Mouse (Mus musculus): Measurements from ENCODE around the gene Ublcp1.
"Not testable (repeated sequence)": the region's sequence is repeated elsewhere in the genome, so short reads cannot be mapped to it uniquely, and the experiment has no call there.

Ublcp1 gene

GRCm38 (mm10) chr11:44494643-44495323 lies 24.5 kb upstream of the Ublcp1 start:
- DNase-seq (ENCODE audit: low spot score) = no peak

- DNase-seq (ENCODE audit: low spot score) = no peak
These were observed 18.8 kb upstream of the Ublcp1 start for GRCm38 (mm10) chr11:44489117-44489516.

DNA sequence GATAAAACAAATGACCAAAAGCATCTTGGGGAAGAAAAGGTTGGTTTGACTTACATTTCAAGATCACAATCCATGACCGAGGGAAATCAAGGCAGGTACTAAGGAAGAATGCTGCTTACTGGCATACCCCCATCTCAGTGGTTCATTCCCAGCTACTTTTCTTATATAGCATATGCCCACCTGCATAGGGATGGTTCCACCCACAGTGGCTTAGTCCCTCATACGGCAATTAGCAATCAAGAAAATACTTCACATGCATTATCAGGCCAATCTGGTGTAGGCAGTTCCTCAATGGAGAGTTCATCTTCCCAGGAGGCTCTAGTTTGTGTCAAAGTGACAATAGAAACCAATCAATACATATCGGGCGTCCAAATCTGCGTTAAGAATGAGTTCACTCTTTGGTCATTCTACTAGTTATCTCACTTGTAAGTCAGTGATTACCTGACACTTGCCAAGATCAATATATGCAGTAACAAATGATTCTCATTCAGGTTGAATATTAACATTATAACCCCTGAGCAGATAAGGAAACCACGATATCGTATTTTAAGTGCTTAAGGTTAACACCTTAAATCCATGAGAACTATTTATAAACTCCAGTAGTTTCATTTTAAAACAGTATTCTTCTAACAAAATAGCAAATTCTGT lies 14.9 kb upstream of the Ublcp1 start:
- no peak for DNase-seq (ENCODE audit: low spot score)

- no peak for DNase-seq (ENCODE audit: low spot score)
These were observed 9.9 kb upstream of the Ublcp1 start for GRCm38 (mm10) chr11:44480246-44480645.

GRCm38 (mm10) chr11:44478382-44478781 lies 8.1 kb upstream of the Ublcp1 start:
- DNase-seq (ENCODE audit: low spot score) = no peak

DNA sequence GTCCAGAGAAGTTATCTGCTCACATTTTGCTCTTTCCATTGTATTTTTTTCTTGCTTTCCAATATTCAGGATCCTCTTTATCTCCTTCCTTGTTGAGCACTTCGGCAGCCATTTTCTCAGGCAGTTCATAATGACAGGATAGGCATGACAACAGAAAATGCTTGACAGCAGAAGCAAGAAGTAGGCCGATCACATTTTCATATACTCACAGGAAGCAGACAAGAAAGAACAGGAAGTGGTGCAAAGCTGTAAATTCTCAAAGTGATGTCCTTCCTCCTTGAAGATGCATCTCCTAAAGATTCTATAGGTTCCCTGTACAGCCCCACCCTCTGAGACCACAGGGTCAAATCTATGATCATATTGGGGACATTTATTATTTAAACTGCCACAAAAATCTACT lies 6.1 kb upstream of the Ublcp1 start:
- DNase-seq (ENCODE audit: low spot score) = no peak

DNA sequence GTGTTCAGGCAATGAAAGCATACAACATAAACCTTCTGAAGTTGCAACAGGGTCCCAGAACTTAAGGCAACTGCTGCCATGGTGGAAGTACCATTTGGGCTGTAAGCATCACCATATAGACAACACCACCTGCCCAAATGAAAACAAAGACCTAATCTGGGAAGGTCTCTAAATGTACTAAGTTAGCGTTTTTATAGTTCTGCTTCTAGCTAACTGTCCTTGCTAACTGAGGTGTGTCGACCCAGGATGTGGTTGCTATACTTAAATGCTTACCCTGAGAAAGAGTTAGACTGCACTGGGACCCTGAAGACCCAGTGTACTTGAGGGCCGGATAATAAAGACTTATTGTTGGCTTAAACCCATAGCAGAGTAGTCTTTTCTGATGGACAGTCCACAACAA lies 5.2 kb upstream of the Ublcp1 start:
- no peak for DNase-seq (ENCODE audit: low spot score)

DNA sequence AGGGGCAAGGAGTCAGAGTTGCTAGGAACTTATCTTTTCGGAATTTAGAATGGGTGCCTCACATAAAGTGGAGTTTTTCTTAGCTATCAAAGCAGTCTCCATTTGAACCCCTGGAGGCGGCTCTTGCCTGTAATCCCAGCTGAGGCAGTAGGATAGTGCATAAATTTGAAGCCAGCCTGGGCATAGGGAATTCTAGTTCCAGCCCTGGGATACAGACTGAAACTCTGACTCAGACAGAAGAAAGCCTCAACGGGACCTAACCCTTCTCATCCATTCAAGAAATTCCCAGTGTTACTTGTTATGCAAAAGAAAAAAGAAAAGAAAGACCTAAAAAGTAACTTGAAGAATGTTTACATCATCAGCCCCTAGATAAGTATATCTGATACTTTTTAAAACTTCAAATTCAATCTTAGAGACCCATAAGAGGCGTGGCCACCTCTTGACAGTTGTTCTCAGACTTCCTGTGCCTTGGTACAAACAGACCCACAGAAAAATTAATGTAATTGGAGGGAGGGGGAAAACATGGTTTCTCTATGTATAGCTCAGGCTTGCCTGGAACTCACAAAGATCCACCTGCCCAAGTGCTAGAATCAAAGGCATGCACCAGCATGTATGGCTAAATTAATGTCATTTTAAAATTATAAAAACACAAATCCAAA lies 1.2 kb upstream of the Ublcp1 start:
- DNase-seq (ENCODE audit: low spot score) = no peak

- DNase-seq (ENCODE audit: low spot score) = no peak
These were observed 459 bp downstream of the Ublcp1 start for GRCm38 (mm10) chr11:44469646-44470431.

GRCm38 (mm10) chr11:44468306-44468790 lies 1.9 kb downstream of the Ublcp1 start:
- DNase-seq (ENCODE audit: low spot score) = no peak

DNA sequence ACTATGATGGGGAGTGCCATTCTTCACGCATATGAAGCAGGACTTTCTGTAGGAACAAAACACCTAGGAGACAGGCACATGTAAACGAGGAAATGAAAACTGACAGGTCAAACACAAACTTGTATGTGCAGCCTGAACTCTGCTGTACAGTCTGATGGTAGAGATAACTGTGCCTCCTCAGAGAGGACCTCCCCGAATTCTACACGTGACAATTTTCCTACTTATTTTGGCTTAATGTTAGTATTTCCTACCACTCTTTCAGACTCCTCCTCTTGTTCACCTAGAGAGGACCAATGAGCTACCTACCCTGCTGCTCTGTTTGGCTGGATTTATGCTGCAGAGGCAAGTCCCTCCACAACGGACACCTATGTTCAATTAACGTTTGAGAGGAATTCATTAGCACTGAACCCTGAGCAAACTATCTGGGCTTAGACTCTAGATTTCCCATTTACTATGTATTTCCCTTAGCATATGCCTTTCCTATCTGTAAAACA lies 3.3 kb downstream of the Ublcp1 start:
- no peak for DNase-seq (ENCODE audit: low spot score)

DNA sequence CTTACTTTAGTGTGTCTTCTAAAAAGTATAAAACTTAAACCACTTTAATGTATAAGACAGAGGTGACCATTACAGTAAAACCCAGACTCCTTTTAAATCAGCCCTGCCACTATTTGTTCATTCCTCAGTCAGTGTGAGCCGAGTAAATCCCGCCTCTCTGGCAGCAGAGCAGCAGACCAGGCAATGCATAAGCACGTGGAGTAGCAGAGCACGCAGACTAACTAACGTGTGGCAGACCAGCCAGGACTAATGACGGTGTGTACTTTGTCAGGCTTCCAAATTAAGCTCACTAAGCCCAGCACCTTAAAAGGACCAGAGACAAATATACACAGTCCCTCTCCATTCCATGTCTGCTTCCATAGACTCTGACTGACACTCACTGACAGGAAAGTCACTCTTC lies 8.8 kb downstream of the Ublcp1 start:
- no peak for DNase-seq (ENCODE audit: low spot score)

GRCm38 (mm10) chr11:44453423-44453822 lies 16.9 kb downstream of the Ublcp1 start:
- peak; percentile 11 for DNase-seq (ENCODE audit: low spot score)

GRCm38 (mm10) chr11:44452016-44452415 lies 18.3 kb downstream of the Ublcp1 start:
- not testable (repeated sequence) for DNase-seq (ENCODE audit: low spot score)

- no peak for DNase-seq (ENCODE audit: low spot score)
These were observed 19.3 kb downstream of the Ublcp1 start for GRCm38 (mm10) chr11:44451046-44451445.

- no peak for DNase-seq (ENCODE audit: low spot score)
These were observed 32.5 kb downstream of the Ublcp1 start for GRCm38 (mm10) chr11:44437786-44438185.

DNA sequence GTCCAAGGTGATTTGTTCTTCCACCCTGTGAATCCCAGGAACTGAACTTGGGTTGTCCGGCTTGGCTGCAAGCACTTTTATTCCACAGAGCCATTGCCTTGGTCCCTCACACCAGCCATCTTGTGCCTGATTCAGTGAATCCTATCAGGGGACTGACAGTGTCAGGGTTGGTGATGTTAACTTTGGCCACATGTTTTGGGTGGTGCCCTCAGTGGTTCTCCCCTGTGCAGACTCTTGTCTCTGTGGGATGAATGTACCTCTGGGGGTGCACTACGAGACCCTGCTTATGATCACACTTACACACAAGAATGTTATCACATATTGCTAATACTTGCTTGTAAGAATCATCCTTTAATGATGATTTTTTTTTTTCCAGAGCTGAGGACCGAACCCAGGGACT lies 40.3 kb downstream of the Ublcp1 start:
- no peak for DNase-seq (ENCODE audit: low spot score)

DNA sequence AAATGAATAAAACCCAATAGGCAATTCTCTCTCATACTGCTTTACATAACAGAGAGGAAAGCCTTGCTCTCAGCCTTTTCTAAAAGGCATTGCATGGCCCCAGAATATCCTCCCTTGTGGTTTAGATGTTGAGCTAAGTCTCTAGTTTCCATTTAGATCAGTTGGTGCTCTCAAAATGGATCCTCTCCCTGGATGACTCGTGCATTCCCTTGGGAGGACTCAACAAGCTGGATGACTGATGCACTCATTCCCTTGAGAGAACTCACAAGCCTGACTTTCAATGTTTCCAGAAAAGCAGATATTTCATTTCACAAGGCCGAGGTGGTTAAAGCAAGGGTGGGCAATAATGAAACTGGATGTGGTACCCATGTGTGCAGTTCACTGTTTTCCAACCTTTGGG lies 42.3 kb downstream of the Ublcp1 start:
- no peak for DNase-seq (ENCODE audit: low spot score)

DNA sequence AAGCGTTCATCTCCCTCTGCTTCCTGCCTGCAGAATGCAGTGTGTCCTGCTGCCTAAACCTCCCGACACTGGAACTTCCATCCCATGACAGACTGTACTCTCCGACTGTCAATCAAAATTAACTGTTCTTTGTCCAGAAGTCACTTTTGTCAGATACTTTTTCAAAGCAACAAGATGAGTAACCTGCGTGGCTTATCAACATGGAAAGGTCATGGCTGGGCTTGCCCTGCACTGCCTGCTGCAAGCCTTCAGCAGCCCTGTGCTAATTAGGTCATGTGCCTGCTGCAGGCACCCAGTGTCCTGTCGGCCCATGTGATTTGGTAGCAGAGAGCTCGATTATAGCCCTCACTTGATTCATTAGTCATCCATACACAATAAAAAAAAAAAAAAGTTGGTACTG lies 44.7 kb downstream of the Ublcp1 start:
- no peak for DNase-seq (ENCODE audit: low spot score)

DNA sequence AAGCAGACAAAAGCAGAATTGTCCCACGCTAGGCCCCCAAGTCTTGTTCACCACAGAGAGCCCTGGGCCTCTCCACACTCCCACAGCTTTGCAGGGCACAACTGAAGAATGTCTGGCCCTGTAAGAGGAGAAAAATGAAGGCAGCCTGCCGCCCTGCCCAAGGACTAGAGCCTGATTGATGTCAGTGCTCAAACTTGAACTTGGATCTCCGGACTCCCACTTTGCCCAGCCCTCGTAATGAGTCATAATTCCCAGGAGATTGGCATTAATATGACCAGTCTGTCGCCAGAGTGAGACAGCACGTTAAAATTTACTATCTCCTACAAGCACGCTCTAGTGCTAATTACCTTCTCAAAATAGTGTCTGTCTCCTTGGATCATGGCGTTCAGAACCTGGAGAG lies 45.3 kb downstream of the Ublcp1 start:
- DNase-seq (ENCODE audit: low spot score) = no peak

DNA sequence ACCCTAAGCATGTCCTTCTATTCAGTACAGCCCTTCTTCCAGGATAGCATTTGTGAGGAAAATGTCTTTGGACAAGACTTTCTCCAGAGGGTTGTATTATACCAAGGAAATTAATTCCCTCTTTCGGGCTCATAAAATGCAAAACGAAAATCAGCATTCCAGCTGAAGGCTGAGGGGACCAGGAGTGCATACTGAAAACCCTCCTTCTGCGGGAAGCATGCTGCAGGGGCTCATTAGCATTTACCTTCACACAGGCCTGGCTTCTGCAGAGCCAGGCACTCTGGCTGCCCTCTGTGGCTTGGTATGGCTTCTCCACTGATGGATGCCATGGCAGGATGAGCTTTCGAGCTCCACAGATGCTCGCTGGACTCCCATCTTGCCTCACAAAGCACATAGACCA lies 46.3 kb downstream of the Ublcp1 start:
- DNase-seq (ENCODE audit: low spot score) = no peak

DNA sequence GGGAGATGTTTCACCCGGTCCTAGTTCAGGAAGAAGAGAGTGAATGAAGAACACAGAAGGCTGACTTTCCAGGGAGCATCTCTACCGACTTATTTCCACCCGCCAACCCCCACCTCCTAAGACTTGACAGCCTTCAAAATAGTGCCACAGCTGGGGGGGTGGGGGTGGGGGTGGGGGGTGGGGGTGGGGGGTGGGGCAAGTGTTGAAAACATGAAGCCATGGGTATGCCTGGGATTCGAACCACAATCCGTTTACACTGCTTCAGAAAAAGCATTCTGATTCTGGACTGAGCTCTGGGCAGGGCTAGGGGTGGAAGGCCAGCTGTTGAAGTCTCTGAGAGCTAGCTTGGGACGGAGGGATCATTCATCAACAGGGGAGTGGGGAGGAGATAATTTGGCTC lies 47.0 kb downstream of the Ublcp1 start:
- DNase-seq (ENCODE audit: low spot score) = no peak
